Mouse (Mus musculus) erythroblast, embryonic 14.5 days (primary cell): ENCODE measurements around the gene Kctd18.

Experiments used
- GATA1 ChIP-seq: IDR thresholded peaks from 2 replicates; pipeline ENCODE4 v1.6.1; 2012; ENCODE audit warnings: low read length, inconsistent platforms, mixed read lengths
- TAL1 ChIP-seq: IDR thresholded peaks from 3 replicates; pipeline ENCODE4 v1.6.1; 2012; ENCODE audit warnings: low read length, inconsistent platforms, mixed read lengths

- no peak for TF ChIP-seq TAL1
- TF ChIP-seq GATA1: no peak
Observed at GRCm38 (mm10) chr1:57989052-57989600, 29.6 kb downstream of the Kctd18 start.
